Mouse (Mus musculus) MEL-GATA-1-ER (cell line): ENCODE data around the gene Ppp1r26.
"Not testable (repeated sequence)": the region's sequence is repeated elsewhere in the genome, so short reads cannot be mapped to it uniquely, and the experiment has no call there.

Source experiments
- DNase-seq: peaks from one replicate; pipeline ENCODE4 v3.0.0-alpha.2; 2012; ENCODE audit warnings: low read depth; ENCODE audit errors: extremely low read depth

Gene Ppp1r26

GRCm38 (mm10) chr2:28445082-28445481 is 1.5 kb upstream of the Ppp1r26 start:
- DNase-seq: no peak

GRCm38 (mm10) chr2:28446181-28446514 is 452 bp upstream of the Ppp1r26 start:
- no peak for DNase-seq

GRCm38 (mm10) chr2:28447315-28447670 is 693 bp downstream of the Ppp1r26 start:
- DNase-seq: no peak

- DNase-seq: no peak
Measured at GRCm38 (mm10) chr2:28451663-28452062, 5.1 kb downstream of the Ppp1r26 start.

DNA sequence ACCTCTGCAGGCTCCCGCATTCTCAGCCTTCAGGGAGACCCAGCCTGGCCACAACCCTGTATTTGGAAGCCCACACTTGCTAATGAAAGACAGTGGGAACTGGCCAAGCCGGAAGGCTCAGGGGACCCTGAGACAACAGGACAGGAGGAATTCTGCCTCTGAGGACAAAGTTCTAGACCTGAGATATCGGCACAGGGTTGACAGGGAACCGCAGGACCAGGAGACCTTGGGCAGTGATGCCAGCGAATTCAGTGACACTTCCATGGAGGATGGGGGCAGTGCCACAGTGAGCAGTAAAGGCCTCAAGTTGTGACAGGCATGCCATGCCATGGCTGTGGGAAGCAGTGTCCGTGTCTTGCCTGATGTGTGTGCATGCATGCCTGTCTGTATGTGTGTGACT is 6.9 kb downstream of the Ppp1r26 start:
- no peak for DNase-seq

DNA sequence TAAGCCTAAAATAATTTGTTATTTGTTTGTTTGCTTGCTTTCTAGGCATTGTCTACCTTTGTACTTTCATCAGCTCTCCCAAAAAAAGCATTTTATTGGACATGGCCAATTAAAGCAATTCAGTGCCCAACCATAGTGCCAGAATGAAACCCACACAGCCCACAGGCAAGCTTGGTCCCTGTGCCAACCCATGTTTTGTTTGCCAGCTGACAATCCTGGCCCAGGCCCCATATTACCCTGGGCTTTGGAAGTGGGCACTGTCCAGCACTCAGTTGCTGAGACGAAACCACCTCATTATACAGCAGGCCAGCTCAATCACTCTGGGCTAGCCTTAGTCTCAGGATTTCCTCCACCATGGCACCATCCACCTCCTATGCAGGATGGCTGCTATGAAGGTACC is 10.0 kb downstream of the Ppp1r26 start:
- no peak for DNase-seq

GRCm38 (mm10) chr2:28463919-28464318 is 17.3 kb downstream of the Ppp1r26 start:
- peak; percentile 47 for DNase-seq

- DNase-seq: no peak
Measured at GRCm38 (mm10) chr2:28464919-28465318, 18.3 kb downstream of the Ppp1r26 start.

- no peak for DNase-seq
Measured at GRCm38 (mm10) chr2:28465836-28466518, 19.4 kb downstream of the Ppp1r26 start, which contains the start of gene 1700007K13Rik. 1700007K13Rik (minus strand) TSS chr2:28466332.

GRCm38 (mm10) chr2:28467860-28468485 is 21.4 kb downstream of the Ppp1r26 start, which contains the start of gene Mrps2:
Mrps2 (plus strand) TSS chr2:28468066.
- DNase-seq: peak; percentile 51

DNA sequence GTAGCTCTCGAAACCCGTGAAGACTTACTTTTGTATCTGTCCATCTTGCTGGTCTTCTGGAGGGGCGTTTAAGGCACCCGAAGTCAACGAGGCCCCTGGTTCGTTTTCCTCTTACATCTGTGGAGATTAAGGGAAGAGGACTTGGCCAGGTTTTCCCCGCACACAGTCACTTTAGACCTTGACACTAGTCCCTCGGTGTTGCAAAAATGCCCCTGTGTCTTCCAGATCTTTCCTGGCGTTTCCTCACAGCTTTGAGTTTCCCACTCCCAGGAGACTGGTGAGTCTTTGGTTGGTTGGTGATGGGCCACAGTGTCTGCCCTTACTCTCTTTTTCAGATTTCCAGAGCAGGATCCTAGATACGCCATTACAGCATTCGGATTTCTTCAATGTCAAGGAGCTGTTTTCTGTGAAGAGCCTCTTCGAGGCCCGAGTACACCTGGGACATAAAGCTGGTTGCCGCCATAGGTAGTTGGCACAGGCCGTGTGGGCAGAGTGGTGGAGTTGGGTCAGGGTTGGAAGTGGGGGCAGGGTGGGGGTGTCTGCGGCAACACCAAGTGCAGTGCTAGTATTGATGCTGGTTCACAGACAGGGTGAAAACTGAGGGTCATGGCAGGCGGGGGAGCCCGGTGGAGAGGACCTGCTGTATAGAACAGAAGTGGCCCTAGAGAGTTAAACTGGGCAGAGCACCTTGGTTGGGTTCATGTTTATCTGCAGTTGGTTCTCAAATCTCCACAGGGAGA is 22.1 kb downstream of the Ppp1r26 start:
- DNase-seq: peak; percentile 9

- DNase-seq: no peak
Measured at GRCm38 (mm10) chr2:28469461-28469860, 22.9 kb downstream of the Ppp1r26 start.

GRCm38 (mm10) chr2:28470591-28470990 is 24.0 kb downstream of the Ppp1r26 start:
- no peak for DNase-seq

- not testable (repeated sequence) for DNase-seq
Measured at GRCm38 (mm10) chr2:28472011-28472410, 25.4 kb downstream of the Ppp1r26 start.

GRCm38 (mm10) chr2:28477993-28478392 is 31.4 kb downstream of the Ppp1r26 start:
- DNase-seq: not testable (repeated sequence)

- no peak for DNase-seq
Measured at GRCm38 (mm10) chr2:28479208-28480204, 32.9 kb downstream of the Ppp1r26 start.

DNA sequence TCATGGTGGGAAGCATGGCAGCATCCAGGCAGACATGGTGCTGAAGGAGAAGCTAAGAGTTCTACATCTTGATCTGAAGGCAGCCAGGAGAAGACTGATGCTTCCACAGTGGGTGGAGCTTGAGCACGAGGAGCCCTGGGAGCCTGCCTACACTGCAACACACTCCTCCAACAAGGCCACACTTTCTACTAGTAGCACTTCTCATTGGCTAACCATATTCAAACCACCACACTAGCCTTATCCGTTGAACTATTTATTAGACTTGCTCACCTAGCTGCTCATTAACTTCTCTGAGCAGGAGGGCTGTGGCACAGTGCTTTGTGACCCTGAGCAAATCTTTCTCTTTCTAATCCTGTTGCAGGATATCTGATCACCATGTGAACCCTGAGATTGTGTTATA is 37.3 kb downstream of the Ppp1r26 start:
- DNase-seq: no peak

- no peak for DNase-seq
Measured at GRCm38 (mm10) chr2:28494521-28494920, 47.9 kb downstream of the Ppp1r26 start.

- DNase-seq: peak; percentile 74
Measured at GRCm38 (mm10) chr2:28495207-28495756, 48.7 kb downstream of the Ppp1r26 start.

DNA sequence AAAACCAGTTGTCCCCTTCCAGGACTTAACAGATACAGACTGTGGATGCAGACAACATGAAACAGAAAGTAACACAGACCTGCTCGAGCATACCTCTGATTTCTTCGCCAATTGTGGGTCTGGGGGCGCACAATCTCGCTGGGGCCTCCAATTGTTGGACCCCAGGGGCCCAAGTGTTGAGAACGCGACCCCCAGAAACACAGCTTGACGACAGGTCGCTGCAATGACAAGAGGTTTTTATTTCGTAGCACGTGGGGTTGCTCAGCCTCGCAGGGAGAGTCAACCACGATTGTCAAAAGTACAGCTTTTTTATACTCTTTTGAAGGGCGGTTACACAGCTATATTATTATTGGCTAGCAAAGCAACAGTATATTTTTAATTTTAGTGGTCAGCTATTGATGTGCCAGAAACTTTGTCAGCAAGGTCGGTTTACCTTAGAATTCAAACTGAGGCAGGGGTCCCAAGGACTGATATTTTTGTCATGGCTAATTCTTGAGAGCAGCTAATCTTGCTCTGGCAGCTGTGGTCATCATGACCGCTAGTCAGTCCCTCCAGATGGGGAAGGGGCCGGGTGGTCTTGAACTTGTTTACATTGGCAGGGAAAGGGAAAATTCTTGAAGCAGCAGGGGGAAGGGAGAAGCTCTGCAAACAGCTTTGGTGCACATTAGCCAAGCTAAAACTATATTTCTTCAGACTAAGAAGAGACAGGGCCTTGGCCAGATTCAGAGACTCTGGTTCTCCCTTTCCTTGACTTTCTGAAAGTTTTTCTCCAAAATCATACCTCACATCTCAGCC is 49.4 kb downstream of the Ppp1r26 start:
- no peak for DNase-seq
